Mouse (Mus musculus) layer of hippocampus, adult 9-10 months (tissue): Measurements from ENCODE around the gene Wdr63.
"Not testable (repeated sequence)": the region's sequence is repeated elsewhere in the genome, so short reads cannot be mapped to it uniquely, and the experiment has no call there.

Source experiments
- DNase-seq: peaks from one replicate; pipeline ENCODE4 v3.0.0; 2022; ENCODE audit warnings: low spot score

Wdr63 gene

GRCm38 (mm10) chr3:146011544-146012218 lies 96.2 kb downstream of the Wdr63 start:
- no peak for DNase-seq

- no peak for DNase-seq
These were observed 97.2 kb downstream of the Wdr63 start for GRCm38 (mm10) chr3:146010751-146011150.

GRCm38 (mm10) chr3:146009859-146010645 lies 97.9 kb downstream of the Wdr63 start:
- no peak for DNase-seq

- no peak for DNase-seq
These were observed 100.1 kb downstream of the Wdr63 start for GRCm38 (mm10) chr3:146007872-146008271.

- DNase-seq: no peak
These were observed 103.4 kb downstream of the Wdr63 start for GRCm38 (mm10) chr3:146004347-146005051.

GRCm38 (mm10) chr3:145996539-145996938 lies 111.4 kb downstream of the Wdr63 start:
- not testable (repeated sequence) for DNase-seq

- DNase-seq: no peak
These were observed 112.4 kb downstream of the Wdr63 start for GRCm38 (mm10) chr3:145995489-145995888.

- no peak for DNase-seq
These were observed 114.3 kb downstream of the Wdr63 start for GRCm38 (mm10) chr3:145993481-145994201.

- DNase-seq: no peak
These were observed 115.1 kb downstream of the Wdr63 start for GRCm38 (mm10) chr3:145992796-145993195.

GRCm38 (mm10) chr3:145991976-145992730 lies 115.8 kb downstream of the Wdr63 start:
- no peak for DNase-seq

- no peak for DNase-seq
These were observed 116.8 kb downstream of the Wdr63 start for GRCm38 (mm10) chr3:145991130-145991529.
